Mouse (Mus musculus) hematopoietic multipotent progenitor cell, adult 10-12 weeks (in vitro differentiated cells): ENCODE measurements around the gene En2. TPM values are rescaled to one million over a fixed set of nuclear protein-coding genes. Genes with fewer than 3 reads are reported as not detected.

Source experiments
- polyA plus RNA-seq: library from polyadenylated mRNA; stranded (reverse); fragments of >175 nt; gene quantifications from 2 replicates; pipeline ENCODE4 v1.2.3, GENCODE M21; 2012; ENCODE audit warnings: low replicate concordance

En2 gene
- 0.03 TPM in 1 of 2 replicates, not detected in the other for polyA plus RNA-seq

GRCm38 (mm10) chr5:28165358-28166255 is at the start of gene En2:
En2 (plus strand) TSS chr5:28165694.

Other genes with a start within 250 kb of the En2 start
- 21.8 and 35.0 TPM in 2 replicates for gene Insig1, start 94.3 kb upstream of the En2 start, polyA plus RNA-seq
- not detected in 2 replicates for gene Cnpy1, start 80.1 kb downstream of the En2 start, polyA plus RNA-seq
- 45.1 and 77.5 TPM in 2 replicates for gene Rbm33, start 151.4 kb downstream of the En2 start, polyA plus RNA-seq